Mouse (Mus musculus) heart, postnatal 14 days (tissue): Measurements from ENCODE around the gene 1700029P11Rik. TPM values are rescaled to one million over a fixed set of nuclear protein-coding genes. Genes with fewer than 3 reads are reported as not detected.
A peak's percentile ranks its signal among the peaks of the same experiment; 100 is the strongest.
"Not testable (repeated sequence)": the region's sequence is repeated elsewhere in the genome, so short reads cannot be mapped to it uniquely, and the experiment has no call there.

Source experiments
- DNase-seq, 2 experiments: peaks; one replicate each; pipeline ENCODE4 v3.0.0; 2021 to 2022
- intact Hi-C: fragments of 180-260 bp; cut with DNase I; formaldehyde crosslinking; loops from one replicate; pipeline ENCODE4 v1.15.1; 2025
- total RNA-seq, 2 experiments: library from RNA; stranded (reverse); gene quantifications; 2 replicates each; pipeline ENCODE4 v1.2.3; 2021

1700029P11Rik gene
- total RNA-seq, 2 experiments from 2014 or later, result not detected

GRCm38 (mm10) chr15:81955414-81955813 is 24.9 kb upstream of the 1700029P11Rik start:
- DNase-seq, result no peak
- intact Hi-C loops, result loop anchor here (5.0 kb wide), 1 partner anchor 87 kb away; no protein-coding TSS in a partner anchor

GRCm38 (mm10) chr15:81956457-81956856 is 23.9 kb upstream of the 1700029P11Rik start:
- intact Hi-C loops, result loop anchor here (5.0 kb wide), 1 partner anchor 86 kb away; no protein-coding TSS in a partner anchor
- DNase-seq, result peak; percentile 30 to 60

GRCm38 (mm10) chr15:81957598-81957997 is 22.7 kb upstream of the 1700029P11Rik start:
- intact Hi-C loops, result loop anchor here (5.0 kb wide), 1 partner anchor 85 kb away; no protein-coding TSS in a partner anchor

GRCm38 (mm10) chr15:81958906-81959305 is 21.4 kb upstream of the 1700029P11Rik start:
- intact Hi-C loops, result loop anchor here (5.0 kb wide), 1 partner anchor 83 kb away; no protein-coding TSS in a partner anchor
- DNase-seq, result no peak

More at GRCm38 (mm10) chr15:81957598-81957997, 22.7 kb upstream of the 1700029P11Rik start:
- no peak for DNase-seq

- intact Hi-C loops, result loop anchor here (1.0 kb wide), 1 partner anchor 29 kb away; no protein-coding TSS in a partner anchor
Measured at GRCm38 (mm10) chr15:81960171-81961077, 19.9 kb upstream of the 1700029P11Rik start, which contains the start of gene Pmm1. TSS of gene Pmm1 (minus strand) at chr15:81960930.

GRCm38 (mm10) chr15:81961078-81961451 is 19.3 kb upstream of the 1700029P11Rik start:
- intact Hi-C loops, result no loop called here
- DNase-seq, result no peak

More at GRCm38 (mm10) chr15:81960171-81961077, 19.9 kb upstream of the 1700029P11Rik start, which contains the start of gene Pmm1:
- peak; percentile 98 for DNase-seq

- intact Hi-C loops, result no loop called here
- DNase-seq, result no peak
Measured at GRCm38 (mm10) chr15:81964262-81964661, 16.1 kb upstream of the 1700029P11Rik start.

- no peak for DNase-seq
- intact Hi-C loops, result no loop called here
Measured at GRCm38 (mm10) chr15:81964980-81965545, 15.3 kb upstream of the 1700029P11Rik start.

- no peak for DNase-seq
- intact Hi-C loops, result no loop called here
Measured at GRCm38 (mm10) chr15:81966062-81966829, 14.1 kb upstream of the 1700029P11Rik start.

GRCm38 (mm10) chr15:81967821-81968220 is 12.5 kb upstream of the 1700029P11Rik start:
- DNase-seq, result no peak
- intact Hi-C loops, result no loop called here

- intact Hi-C loops, result no loop called here
- no peak for DNase-seq
Measured at GRCm38 (mm10) chr15:81968447-81968846, 11.9 kb upstream of the 1700029P11Rik start.

- DNase-seq, result no peak
- intact Hi-C loops, result no loop called here
Measured at GRCm38 (mm10) chr15:81969173-81969572, 11.2 kb upstream of the 1700029P11Rik start.

GRCm38 (mm10) chr15:81969635-81970034 is 10.7 kb upstream of the 1700029P11Rik start:
- intact Hi-C loops, DNase-seq: not testable (repeated sequence)

- intact Hi-C loops, DNase-seq: not testable (repeated sequence)
Measured at GRCm38 (mm10) chr15:81970498-81970897, 9.8 kb upstream of the 1700029P11Rik start.

- DNase-seq, intact Hi-C loops: not testable (repeated sequence)
Measured at GRCm38 (mm10) chr15:81975156-81975555, 5.2 kb upstream of the 1700029P11Rik start.

GRCm38 (mm10) chr15:81982173-81982572 is 1.8 kb downstream of the 1700029P11Rik start:
- intact Hi-C loops, result no loop called here
- DNase-seq, result no peak

GRCm38 (mm10) chr15:81985267-81986161 is 5.2 kb downstream of the 1700029P11Rik start:
- no peak for DNase-seq
- intact Hi-C loops, result no loop called here

GRCm38 (mm10) chr15:81987646-81988045 is 7.3 kb downstream of the 1700029P11Rik start, which contains the start of gene Xrcc6:
TSS of gene Xrcc6 (plus strand) at chr15:81987835.
- no peak for DNase-seq
- intact Hi-C loops, result no loop called here
